9 mouse cellular contexts compared by ENCODE assay signal in the genomic region with DNA sequence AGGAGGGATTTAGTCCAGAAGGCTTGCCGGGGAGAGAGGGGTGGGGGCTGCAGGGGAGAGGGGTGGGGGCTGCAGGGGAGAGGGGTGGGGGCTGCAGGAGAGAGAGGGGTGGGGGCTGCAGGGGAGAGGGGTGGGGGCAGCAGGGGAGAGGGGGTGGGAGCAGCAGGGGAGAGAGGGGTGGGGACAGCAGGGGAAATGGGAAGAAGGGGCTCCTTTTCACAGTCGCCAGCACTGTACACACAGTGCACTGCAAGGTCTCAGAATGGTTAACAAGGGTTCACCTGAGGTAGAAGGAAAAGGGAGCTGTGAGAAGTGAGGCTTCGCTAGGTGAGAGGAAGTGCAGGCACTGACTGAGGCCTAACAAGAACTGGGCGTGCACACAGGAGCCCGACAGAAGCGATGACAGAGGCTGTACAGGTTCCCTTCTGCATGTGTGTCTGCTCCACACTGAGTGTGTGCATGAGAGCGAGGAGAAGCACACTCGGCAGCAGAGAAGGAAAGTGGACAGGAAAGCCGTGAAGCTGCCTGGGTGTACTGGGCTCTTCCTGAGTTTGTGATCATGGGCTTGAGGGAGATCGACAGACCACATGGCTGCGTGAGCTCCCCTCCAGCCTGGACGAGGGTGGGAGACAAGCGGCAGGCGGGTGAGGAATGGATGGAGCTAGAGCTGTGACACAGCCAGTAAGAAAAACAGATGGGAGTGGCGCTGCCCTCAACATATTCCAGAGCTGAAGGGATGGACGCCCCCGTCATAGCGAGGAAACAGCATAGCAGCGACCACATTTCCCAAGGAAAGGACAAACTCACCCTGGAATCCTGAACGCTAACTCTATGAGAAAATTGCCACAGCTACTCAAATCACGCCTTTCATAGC. TPM values are rescaled to one million over a fixed set of nuclear protein-coding genes. Genes with fewer than 3 reads are reported as not detected.
A peak's percentile ranks its signal among the peaks of the same experiment; 100 is the strongest.
DNase-seq lines count a peak whose midpoint lies in the region; ATAC-seq and TF ChIP-seq lines count a peak whose summit lies in the region.
"Had no signal": no experiment of that assay in that cellular context is flagged by ENCODE, and none has a peak within 500 bp of the region (broad histone marks: within the 10 kb centered on the region; RNA-seq: fewer than 3 reads in every experiment).

No protein-coding gene starts in this region.

- peak overlapping the region; percentile 39; the same call in 1 of the 2 replicates for H3K9ac ChIP-seq in heart, embryonic 12.5 days
- H3K9ac ChIP-seq in heart, adult 2 months (ENCODE audit: low read depth, low read length) = no peak overlapping the region

- no peak; the same call in 1 of the 2 replicates for ATAC-seq in heart, embryonic 12.5 days (ENCODE audit: insufficient number of reproducible peaks, low FRiP score)

- H3K27me3 ChIP-seq in heart, embryonic 12.5 days (replicated peaks) = no peaks in the 10 kb centered on the region
- no peaks in the 10 kb centered on the region for H3K27me3 ChIP-seq in heart, adult 2 months (ENCODE audit: control insufficient read depth, insufficient read depth, low read length)

- intact Hi-C loops in heart, adult 2 months (cut with DNase I) = loop anchor here (5.0 kb wide), 1 partner anchor 34 kb away; no protein-coding TSS in a partner anchor

- no peak for TF ChIP-seq POLR2A in heart, adult 2 months (IDR thresholded peaks at IDR 0.05; ENCODE audit: insufficient read depth, low read depth, low read length)

- H3K4me2 ChIP-seq in heart, embryonic 12.5 days = peak overlapping the region; percentile 44

- 24% methylated on average over 21 of the region's 21 CpGs for WGBS in heart, embryonic 12.5 days
- 59% methylated on average over 21 of the region's 21 CpGs for WGBS in heart, adult 2 months

- peaks cover 27% of the 10 kb centered on the region for H3K36me3 ChIP-seq in heart, embryonic 12.5 days
- H3K36me3 ChIP-seq in heart, adult 2 months (ENCODE audit: control insufficient read depth, insufficient read depth, low read length) = peaks cover 6% of the 10 kb centered on the region; the same call in 1 of the 2 replicates

- no peaks in the 10 kb centered on the region for H3K9me3 ChIP-seq in heart, embryonic 12.5 days (replicated peaks)

- H3K4me3 ChIP-seq in heart, embryonic 12.5 days = peak overlapping the region; percentile 4; the same call in 1 of the 2 replicates
- H3K4me3 ChIP-seq in heart, adult 2 months = no peak overlapping the region

- H3K79me2 ChIP-seq in heart, adult 2 months (replicated peaks; ENCODE audit: control insufficient read depth, insufficient read depth, low read length) = 0 out of 2 replicates have a peak, but pooled peaks cover 1% of the 10 kb centered on the region

- peaks cover 92% of the 10 kb centered on the region for H3K4me1 ChIP-seq in heart, embryonic 12.5 days (replicated peaks)
- H3K4me1 ChIP-seq in heart, adult 2 months (ENCODE audit: control insufficient read depth, insufficient read depth, low read length) = peaks cover 26% of the 10 kb centered on the region

- no peak for DNase-seq in heart, adult 2 months
- DNase-seq in right cerebral cortex, adult 18-20 months = peak; percentile 71
- no peak for DNase-seq in right cerebral cortex, postnatal 4 days
- DNase-seq in layer of hippocampus, adult 9-11 months = peak; percentile 34
- peak; percentile 63 for DNase-seq in telencephalon, adult 2 months (ENCODE audit: low read depth, low spot score)
- no peak for DNase-seq in retina, postnatal 1 day
- no peak for DNase-seq in urinary bladder, postnatal 25 days (ENCODE audit: low spot score)
- DNase-seq: cerebellum, postnatal 36 days had no signal

- H3K27ac ChIP-seq in heart, embryonic 12.5 days (ENCODE audit: poor library complexity, severe bottlenecking) = peak overlapping the region; percentile 84
- no peak overlapping the region for H3K27ac ChIP-seq in heart, adult 2 months

- TF ChIP-seq CTCF in heart, adult 2 months (IDR thresholded peaks at IDR 0.05) = no peak

- TF ChIP-seq EP300 in heart, adult 2 months (IDR thresholded peaks at IDR 0.05; ENCODE audit: insufficient read depth, low read depth, low read length) = no peak

RNA-seq across cellular contexts. Expression of a gene that starts 29.9 kb away (rescaled TPM):
- polyA plus RNA-seq in heart, embryonic 12.5 days (2016; fragmentation: Nextera tagmentation; extraction: Ambion mirVana) = 50.3 and 58.3 TPM in 2 replicates
- 10 to 100 TPM; 39.6 to 41.6 TPM for total RNA-seq in heart, adult 2 months (2021)
- 37.5 and 40.2 TPM in 2 replicates for polyA plus RNA-seq in heart, adult 2 months (2012; rRNA removed)

RNA-seq across cellular contexts. Expression of a gene that starts 58.1 kb away (rescaled TPM):
- 2.4 and 3.4 TPM in 2 replicates for polyA plus RNA-seq in heart, embryonic 12.5 days (2016; fragmentation: Nextera tagmentation; extraction: Ambion mirVana)
- 10 to 100 TPM; 56.2 to 61.6 TPM for total RNA-seq in heart, adult 2 months (2021)
- polyA plus RNA-seq in heart, adult 2 months (2012; rRNA removed) = 8.7 and 22.9 TPM in 2 replicates

Comparison
In these comparisons a context has a peak if more than half of its experiments do, and no peak if none do; other contexts are left out.
1. DNase-seq: peak in right cerebral cortex, adult 18-20 months (single experiment), layer of hippocampus, adult 9-11 months (single experiment) and telencephalon, adult 2 months (single experiment); none in heart, adult 2 months (0 of 2), right cerebral cortex, postnatal 4 days (single experiment), retina, postnatal 1 day (single experiment) and urinary bladder, postnatal 25 days (single experiment).